Mouse (Mus musculus) layer of hippocampus, postnatal 14 days (tissue): ENCODE results near the gene Slc51a. TPM values are rescaled to one million over a fixed set of nuclear protein-coding genes. Genes with fewer than 3 reads are reported as not detected.
"Not testable (repeated sequence)": the region's sequence is repeated elsewhere in the genome, so short reads cannot be mapped to it uniquely, and the experiment has no call there.

ENCODE experiments used
- DNase-seq, 2 experiments: peaks; one replicate each; pipeline ENCODE4 v3.0.0; 2021 to 2022; ENCODE audit warnings: low spot score in 2 of 2, mixed read lengths in 1 of 2
- total RNA-seq, 2 experiments: library from RNA; stranded (reverse); gene quantifications; 2 replicates each; pipeline ENCODE4 v1.2.3; 2021

Gene Slc51a
- total RNA-seq, 2 experiments from 2014 or later: not detected

DNA sequence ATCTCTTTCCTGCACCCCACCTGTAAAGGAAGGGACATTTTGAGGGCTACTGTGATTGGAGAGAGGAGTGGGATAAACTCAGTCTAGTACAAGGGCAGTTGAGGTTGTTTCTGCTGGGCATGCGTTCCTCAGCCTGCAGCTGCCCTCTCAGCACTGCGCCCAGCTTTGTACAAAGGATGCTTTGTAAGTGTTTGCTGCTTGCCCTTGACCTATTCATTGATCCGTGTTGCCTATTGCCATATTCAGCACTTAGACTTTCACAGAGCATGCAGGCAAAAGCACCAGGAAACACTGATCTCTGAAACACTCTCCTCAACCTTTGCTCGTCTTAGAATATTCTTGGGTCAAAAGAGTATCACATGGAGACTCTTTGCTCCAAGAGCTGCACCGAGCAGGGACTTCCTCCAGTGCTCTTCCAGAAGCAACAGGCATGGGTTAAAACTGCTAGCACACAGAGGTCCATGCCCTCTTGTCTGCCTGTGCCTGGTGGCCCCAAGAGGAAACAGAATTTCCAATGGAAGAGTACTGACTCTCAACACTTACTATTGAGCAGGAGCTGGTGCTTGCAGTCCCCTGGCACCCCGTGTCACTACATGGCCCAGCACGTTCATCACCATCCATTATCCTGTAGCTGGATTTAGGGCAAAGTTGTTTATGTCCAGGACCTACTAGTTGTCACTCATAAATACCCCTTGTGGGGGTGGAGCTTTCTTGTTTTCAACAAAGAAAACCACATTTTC, 15.2 kb downstream of the Slc51a start:
- no peak for DNase-seq

GRCm38 (mm10) chr16:32469404-32470105, 18.1 kb downstream of the Slc51a start:
- no peak for DNase-seq

- DNase-seq: no peak
These were observed 19.2 kb downstream of the Slc51a start for GRCm38 (mm10) chr16:32468488-32468887.

DNA sequence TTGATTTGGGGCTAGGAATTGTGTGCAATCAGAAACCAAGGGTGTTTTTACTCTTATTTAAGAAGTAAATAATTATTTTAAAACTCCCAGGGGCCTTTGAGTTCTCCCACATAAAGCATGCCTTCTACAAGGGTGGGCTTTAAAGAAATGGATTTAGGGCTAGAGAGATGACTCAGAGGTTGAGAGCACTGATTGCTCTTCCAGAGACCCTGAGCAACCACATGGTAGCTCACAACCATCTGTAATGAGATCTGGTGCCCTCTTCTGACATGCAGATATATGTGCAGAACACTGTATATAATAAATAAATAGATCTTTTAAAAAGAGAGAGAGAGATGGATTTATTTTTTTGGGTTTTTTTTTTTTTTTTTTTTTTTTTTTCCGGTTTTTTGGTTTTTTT, 22.8 kb downstream of the Slc51a start:
- DNase-seq: no peak

GRCm38 (mm10) chr16:32463426-32463825, 24.3 kb downstream of the Slc51a start:
- DNase-seq: no peak

- no peak for DNase-seq
These were observed 24.7 kb downstream of the Slc51a start for GRCm38 (mm10) chr16:32462950-32463349.

DNA sequence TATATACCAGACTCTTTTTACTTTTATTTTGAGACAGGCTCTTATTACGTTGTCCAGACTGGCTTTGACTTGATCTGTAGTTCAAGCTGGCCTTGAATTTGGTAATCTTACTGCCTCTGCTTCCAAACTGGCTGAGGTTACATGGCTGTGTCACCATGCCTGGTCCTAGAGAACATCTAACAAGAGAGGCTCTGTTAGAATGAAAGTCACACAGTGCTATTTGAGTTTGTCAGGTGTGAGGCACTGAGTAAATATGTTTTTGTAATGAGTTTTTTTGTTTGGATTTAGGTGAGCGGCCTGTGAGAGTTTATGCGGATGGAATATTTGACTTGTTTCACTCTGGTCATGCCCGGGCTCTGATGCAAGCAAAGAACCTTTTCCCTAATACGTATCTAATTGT, 26.0 kb downstream of the Slc51a start:
- DNase-seq: no peak

DNA sequence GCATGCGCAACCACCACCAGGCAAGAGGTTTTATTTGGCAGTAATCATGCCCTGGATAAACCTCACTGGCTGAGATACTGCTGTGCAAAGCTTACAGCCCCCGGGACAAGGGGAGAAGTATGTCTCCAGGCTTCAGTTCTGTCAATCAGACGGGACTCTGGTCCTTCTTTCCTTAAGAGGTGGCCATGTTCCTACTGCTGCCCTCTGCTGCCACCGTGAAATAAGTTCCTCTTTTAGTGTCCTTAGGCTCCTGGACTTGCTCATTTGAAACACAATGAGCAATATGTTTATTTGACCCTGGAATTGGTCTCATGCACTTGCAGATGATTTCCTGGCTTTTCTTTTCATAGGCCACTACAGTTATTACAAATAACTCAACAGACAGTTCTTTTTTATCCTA, 27.2 kb downstream of the Slc51a start:
- DNase-seq: no peak

GRCm38 (mm10) chr16:32457589-32458386, 29.9 kb downstream of the Slc51a start:
- peak; percentile 16 to 65 for DNase-seq

GRCm38 (mm10) chr16:32456761-32457160, 30.9 kb downstream of the Slc51a start:
- DNase-seq: no peak

DNA sequence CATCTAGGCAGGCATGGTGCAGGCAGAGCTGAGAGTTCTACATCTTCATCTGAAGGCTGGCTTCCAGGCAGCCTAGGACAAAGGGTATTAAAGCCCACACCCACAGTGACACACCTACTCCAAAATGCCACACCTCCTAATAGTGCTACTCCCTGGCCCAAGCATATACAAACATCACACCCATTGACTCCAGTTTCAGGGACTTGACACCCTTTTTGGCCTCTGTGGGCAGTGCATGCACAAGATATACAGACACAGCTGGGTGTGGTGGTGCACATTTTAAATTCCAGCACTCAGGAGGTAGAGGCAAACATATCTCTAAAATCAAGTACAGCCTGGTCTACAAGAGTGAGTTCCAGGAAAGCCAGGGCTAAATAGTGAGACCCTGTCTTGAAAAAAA, 31.6 kb downstream of the Slc51a start:
- DNase-seq: no peak

GRCm38 (mm10) chr16:32454646-32455045, 33.0 kb downstream of the Slc51a start:
- no peak for DNase-seq

GRCm38 (mm10) chr16:32453102-32453501, 34.6 kb downstream of the Slc51a start:
- DNase-seq: no peak

DNA sequence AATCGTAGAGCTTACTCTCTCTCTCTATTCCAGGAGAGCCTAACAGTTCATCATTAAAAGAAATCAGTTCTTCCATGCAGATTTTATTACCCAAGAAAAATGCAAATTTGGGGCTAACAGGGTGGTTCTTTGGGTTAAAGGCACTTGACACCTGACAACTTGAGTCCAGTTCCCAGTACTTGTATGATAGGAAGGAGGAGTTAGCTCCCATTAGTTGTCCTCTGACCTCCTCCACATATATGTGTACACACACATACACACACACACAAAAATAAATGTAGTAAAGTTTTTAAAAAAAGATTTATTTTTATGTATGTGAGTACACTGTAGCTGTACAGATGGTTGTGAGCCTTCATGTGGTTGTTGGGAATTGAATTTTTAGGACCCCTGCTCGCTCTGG, 37.5 kb downstream of the Slc51a start:
- no peak for DNase-seq

- no peak for DNase-seq
These were observed 38.0 kb downstream of the Slc51a start for GRCm38 (mm10) chr16:32449665-32450064.

DNA sequence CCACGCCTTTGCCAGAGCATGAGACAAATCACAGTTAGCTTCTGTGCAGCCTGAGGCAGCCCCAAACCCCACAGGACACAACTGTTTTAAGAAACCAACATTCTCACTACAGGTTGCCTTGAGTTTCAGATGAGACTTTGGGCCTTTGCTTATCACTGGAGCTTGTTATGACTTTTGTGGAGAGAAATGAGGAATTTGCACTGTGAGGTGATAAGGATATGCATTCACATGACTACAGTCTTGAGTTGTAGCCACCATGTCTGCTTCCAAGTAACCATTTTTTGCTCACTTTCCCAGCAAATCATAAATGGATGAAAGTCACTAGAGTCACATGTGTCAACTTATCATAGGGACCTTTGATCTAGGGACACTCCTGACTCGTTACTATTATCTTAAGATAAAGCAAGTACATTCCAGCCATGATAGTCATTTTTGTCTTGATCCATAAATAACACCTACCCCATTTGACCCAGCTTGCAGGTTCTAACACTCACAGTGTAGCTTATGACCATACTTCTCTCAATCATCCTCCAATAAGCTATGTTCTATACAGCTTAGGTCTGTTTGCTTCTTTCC, 41.0 kb downstream of the Slc51a start:
- DNase-seq: no peak

GRCm38 (mm10) chr16:32445558-32445957, 42.1 kb downstream of the Slc51a start:
- DNase-seq: no peak

DNA sequence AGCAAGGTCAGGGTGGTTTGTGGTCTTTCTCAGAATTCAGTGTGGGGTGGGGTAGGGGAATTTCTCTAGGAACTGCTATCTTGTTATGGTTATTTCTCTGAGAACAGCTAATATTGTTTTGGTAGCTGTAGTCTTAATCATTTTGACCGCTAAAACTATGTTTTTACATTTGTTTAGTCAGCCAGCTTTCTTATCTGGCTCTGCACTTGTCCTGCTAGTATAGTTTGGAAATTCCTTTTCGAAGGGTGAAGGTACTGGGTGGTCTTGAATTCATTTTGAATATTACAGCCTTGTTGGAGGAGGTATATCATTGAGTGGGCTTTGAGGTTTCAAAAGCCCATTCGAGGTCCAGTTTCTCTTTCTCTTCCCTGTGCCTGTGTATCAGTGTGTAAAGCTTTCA, 43.1 kb downstream of the Slc51a start:
- not testable (repeated sequence) for DNase-seq

GRCm38 (mm10) chr16:32441432-32441831, 46.2 kb downstream of the Slc51a start:
- no peak for DNase-seq

DNA sequence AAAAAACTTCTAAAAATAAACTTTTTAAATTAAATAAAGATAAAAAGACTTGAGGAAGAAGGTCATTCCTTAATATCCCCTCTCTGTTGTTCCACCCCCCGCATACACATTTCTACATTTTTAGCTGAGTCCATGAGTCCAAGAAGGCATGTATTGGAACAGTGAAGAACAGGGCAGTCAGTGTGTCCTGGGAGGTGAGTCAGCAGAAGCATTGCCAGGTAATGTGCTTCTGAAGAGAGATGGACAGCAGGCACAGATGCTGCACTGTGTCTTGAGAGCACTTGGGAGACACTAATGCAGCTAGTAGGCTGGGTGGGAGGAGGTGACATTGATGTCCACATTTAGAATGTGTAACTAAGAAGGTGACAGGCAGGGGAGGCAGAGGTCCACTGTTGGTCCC, 50.4 kb downstream of the Slc51a start:
- DNase-seq: no peak

DNA sequence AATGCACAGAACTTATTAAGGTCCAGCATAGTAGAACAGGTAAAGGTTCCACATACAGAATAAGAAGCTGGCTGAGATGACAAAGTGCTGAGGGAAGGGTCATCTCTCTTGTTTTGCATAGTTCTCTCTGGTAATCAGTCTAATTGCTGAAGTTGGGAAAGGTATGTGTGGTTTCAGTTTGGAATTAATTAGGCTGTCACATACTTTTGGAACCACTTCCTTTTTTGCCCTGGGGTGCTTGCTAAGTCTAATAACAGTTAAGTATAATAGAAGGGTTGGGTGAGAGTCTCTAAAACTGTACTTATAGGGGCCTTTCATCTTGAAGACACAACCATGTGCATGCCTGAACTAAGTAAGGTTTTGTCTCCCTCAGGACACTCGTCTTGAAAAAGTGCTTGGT, 51.0 kb downstream of the Slc51a start:
- DNase-seq: no peak

DNA sequence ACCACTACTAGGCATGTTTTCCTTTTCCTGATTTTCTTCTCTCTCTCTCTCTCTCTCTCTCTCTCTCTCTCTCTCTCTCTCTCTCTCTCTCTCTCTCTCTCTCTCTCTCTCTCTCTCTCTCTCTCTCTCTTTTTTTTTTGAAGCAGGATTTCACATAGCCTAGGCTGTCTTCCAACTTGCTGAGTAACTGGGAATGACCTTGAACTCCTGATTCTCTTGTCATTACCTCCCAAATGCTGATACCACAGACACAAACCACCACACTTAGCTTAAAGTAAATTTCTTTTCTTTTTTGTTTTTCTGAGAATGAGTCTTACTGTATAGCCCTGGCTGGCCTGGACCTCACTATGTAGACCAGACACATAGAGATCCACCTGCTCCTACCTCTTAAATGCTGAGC, 53.0 kb downstream of the Slc51a start:
- DNase-seq: no peak
